Mouse (Mus musculus): ENCODE data around the gene Gm10778.
"Not testable (repeated sequence)": the region's sequence is repeated elsewhere in the genome, so short reads cannot be mapped to it uniquely, and the experiment has no call there.

The Gm10778 gene

DNA sequence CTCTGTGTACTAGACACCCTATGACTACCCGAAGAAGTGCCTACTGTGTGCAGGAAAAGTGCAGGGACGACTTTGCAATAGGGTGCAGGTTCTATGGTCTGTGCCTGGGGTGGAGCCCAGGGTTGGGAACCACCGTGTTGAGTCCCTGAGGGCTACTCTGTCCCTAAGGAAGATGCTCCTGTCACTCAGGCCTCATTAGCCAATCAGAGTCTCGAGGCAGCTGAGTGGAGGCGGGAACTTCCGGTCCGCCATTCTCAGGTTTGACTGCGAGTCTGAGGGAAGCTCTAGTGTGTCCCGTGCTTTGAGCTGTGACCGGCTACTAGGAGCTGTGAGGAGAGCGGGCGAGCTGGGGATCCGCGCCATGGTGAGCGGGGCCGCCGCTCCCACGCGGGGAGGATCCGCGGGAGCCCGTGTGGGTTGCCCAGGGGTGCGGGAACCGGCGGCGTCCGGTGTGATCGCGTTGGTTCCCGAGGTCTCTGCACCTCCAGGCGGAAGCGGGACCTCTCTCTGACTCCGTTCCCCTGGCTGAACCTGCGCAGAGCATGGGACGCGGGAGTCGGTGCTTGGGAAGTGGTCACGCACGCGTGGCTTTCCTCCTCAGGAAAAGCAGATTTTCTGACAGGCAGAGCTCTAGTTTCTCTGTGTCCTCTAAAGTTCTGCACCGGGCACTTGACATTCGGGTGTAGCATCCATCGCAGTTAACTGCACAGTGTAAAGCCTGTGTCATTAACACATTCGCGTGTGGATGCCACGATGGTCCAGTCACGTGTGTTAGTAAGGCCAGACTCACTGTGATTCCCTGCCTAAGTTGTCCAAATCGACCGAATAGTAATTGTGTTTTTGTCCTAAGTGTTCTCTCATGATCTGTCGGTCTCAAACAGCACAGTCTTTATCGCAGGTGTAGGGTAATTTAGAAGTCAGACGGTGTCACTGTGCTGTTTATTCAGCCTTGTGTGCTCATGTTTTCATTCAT, at the start of gene Gm10778:
TSS of gene Gm10778 (plus strand) at position 257 of the 973 bp plus-strand sequence.
- CTCF ChIA-PET, result not testable (repeated sequence)

- CTCF ChIA-PET, result interaction anchor here (0.6 to 1.7 kb wide), 2 partner anchors 28 to 41 kb away, joined by 3 to 5 read pairs; no protein-coding TSS in a partner anchor
Observed at GRCm38 (mm10) chr10:81599630-81600029, 49.2 kb upstream of the Gm10778 start.

DNA sequence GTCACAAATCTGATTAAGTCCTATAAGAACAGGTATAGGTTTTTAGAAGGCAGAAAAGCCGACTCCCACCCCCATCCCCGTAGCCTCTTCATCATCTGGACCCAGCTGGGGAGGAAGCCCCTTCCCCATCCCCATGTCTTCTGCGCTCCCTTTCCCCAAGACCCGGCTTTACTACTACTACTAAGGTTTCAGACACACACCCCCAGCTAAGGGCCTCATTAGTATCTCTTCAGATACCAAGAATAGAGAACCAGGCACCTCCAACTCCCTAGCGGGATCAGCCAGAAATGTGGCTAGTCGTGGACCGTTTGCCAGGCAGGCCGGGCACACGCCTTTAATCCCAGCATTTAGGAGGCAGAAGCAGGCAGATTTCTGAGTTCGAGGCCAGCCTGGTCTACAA, 48.8 kb upstream of the Gm10778 start:
- CTCF ChIA-PET, result interaction anchor here (0.5 to 1.7 kb wide), 2 partner anchors 29 to 430 kb away, joined by 3 to 7 read pairs; no protein-coding TSS in a partner anchor

- CTCF ChIA-PET, result interaction anchor here (0.5 to 1.7 kb wide), 2 partner anchors 30 to 431 kb away, joined by 3 to 7 read pairs; no protein-coding TSS in a partner anchor
Observed at GRCm38 (mm10) chr10:81600738-81601203, 48.1 kb upstream of the Gm10778 start, which contains the start of gene Tle6. TSS of gene Tle6 (minus strand) at chr10:81601073.

DNA sequence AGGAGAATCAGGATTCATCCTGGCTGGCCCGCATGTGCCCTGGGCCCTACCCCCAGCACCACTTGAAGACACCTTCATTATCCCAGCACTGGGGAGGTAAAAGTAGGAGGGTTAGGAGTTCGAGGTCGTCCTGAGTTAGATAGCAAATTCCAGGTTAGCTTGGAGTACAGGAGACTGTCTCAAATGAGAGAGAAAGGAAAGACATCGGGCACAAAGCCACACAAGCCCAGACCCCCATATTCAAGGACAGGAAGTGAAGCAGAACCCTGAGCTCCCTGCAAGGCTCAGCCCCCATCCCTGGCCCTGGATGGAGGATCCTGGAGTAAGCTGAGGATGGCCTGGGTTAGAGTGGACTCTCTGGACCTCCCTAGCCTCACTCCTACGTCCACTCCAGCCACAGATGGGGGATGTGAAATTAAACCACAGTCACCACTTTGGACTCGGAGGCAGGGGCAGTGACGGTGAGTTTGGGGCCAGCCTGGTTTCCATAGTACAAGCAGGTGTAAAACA, 47.4 kb upstream of the Gm10778 start:
- CTCF ChIA-PET, result no interaction called here

DNA sequence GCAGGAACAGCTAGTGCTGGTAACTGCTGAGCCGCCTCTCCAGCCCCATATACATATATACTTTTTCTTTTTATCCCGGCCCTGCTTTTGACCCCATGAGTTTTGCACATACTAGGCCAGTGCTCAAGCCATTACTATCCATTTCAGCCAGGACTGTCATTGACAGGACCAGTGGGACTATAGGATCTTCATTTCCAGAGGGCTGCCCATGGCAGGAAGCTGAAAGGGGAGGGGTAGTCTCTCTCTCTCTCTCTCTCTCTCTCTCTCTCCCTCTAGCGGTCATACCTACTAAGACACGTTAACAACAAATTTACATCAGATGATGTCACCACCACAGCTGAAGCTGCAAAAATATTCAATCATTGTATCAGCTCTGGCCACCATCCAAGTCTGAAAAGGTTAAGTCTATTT, 46.1 kb upstream of the Gm10778 start:
- CTCF ChIA-PET, result interaction anchor here (0.6 kb wide), 1 partner anchor 22 kb away, joined by 3 read pairs; no protein-coding TSS in a partner anchor

GRCm38 (mm10) chr10:81604019-81604967, 44.6 kb upstream of the Gm10778 start:
- CTCF ChIA-PET, result interaction anchor here (0.6 to 1.4 kb wide), 3 partner anchors 33 to 104 kb away, joined by 3 to 4 read pairs (median 3); no protein-coding TSS in a partner anchor

DNA sequence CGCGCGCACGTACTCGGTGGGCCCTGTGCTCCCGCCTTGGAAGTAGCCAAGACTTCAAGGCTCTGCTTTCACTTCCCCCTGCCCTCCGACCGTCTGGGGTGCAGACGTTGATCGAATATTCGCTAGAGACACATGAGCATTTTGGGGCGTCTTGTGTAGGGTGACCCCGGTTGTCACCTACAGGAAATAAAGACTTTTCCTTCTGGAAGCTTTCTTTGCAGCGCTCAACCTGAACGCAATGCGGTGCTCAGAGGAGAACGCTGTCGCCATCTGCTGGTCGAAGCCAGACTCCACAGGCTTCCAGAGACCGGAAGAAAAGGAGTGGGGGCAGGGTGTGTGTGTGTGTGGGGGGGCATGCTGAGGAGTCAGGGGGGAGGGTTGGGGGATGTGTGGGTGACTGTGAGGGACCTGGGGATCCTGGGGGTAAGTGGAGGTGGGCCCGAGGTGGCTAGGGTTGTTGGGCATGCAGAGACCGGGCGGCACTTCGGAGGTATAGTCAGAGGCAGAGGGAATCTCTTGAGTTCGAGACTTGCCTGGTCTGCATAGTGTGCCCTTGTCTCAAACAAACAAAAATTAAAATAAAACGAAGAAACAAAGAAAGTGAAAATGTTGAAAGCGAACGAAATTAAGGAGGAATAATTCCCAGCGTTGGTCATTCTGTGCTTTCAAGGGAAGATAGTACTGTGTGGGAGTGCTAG, 43.7 kb upstream of the Gm10778 start:
- CTCF ChIA-PET, result interaction anchor here (0.8 to 1.4 kb wide), 3 partner anchors 34 to 108 kb away, joined by 3 to 4 read pairs (median 3); no protein-coding TSS in a partner anchor

- CTCF ChIA-PET, result interaction anchor here (0.8 to 1.4 kb wide), 3 partner anchors 35 to 109 kb away, joined by 3 to 4 read pairs (median 3); no protein-coding TSS in a partner anchor
Observed at GRCm38 (mm10) chr10:81605666-81605973, 43.2 kb upstream of the Gm10778 start.

DNA sequence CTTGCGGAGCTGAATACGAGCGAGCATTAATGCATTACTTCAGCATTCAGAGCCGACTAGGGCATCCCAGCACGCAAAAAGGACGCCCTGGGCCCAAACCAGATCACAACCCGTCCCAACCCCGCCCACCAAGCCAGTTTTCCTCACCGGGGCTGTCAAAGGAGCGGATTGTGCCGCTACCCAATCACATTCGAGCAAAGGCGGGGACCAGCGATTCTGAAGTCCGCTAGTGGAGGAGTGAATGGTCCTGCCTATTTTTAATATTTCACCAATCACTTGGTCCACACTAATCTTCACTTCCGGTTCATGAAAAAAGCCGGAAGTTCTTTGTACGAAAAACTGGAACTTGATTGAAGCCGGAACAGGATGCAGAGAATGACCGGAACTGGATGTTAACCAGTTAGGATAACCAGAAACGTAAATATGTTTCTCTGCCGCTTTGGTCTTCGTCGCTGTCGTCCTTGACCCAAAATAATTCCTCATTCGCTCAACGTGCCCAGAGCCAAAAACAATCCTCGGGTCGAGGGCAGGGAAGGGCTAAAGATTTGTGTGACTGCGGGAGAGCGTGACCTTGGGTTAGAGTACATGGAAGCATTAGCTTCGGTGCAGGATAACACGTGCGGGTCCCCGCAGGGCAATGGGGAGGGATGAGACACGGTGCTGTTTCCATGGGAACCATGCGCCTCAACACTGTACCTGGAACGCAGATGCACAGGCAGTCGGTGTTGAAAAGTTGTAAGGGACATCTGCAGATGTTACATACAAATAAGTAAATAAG, 42.7 kb upstream of the Gm10778 start, which contains the start of gene BC025920:
TSS of gene BC025920 (plus strand) at position 297 of the 778 bp plus-strand sequence.
- CTCF ChIA-PET, result interaction anchor here (0.8 to 1.4 kb wide), 2 partner anchors 35 to 109 kb away, joined by 3 to 4 read pairs; no protein-coding TSS in a partner anchor

GRCm38 (mm10) chr10:81608308-81608707, 40.6 kb upstream of the Gm10778 start:
- CTCF ChIA-PET, result interaction anchor here (0.5 kb wide), 1 partner anchor 80 kb away, joined by 6 read pairs; no protein-coding TSS in a partner anchor

DNA sequence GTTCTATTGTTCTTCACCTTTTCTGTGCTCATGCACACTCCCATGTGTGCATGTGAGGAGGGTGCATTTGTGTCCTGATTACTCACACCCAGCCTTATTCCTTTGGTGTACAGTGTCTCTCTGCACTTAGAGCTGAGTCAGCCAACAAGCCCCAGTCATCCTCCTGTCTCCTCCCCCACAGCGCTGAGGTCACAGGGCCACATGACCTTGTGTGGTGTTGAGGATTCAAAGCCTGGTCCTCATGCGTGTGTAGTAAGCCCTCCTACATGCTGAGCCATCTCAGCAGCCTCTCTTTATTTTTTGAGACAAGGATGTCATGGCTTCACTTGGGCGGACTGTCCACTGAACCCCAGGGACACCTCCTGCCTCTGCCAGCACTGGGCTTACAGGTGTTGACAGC, 36.1 kb upstream of the Gm10778 start:
- CTCF ChIA-PET, result no interaction called here

- CTCF ChIA-PET, result no interaction called here
Observed at GRCm38 (mm10) chr10:81615486-81615885, 33.4 kb upstream of the Gm10778 start.

DNA sequence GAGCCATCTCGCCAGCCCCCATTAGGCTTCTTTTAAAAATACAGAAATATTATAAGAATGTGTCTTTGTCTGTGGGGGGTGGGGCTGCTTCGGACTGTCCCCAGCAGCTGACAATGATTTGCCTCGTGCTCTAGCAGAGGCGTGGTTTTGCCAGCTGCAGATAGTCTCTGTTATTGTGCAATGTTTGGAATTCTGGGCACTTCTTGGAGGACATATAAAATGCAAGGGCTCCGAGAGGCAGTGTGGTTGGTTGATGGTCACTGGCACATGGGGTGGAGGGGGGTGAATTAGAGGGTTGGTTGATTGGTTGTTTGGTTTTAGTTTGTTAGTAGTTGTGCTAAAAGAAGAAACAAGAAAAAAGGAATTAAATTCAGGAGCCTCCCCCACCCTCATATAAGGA, 28.9 kb upstream of the Gm10778 start:
- CTCF ChIA-PET, result no interaction called here

DNA sequence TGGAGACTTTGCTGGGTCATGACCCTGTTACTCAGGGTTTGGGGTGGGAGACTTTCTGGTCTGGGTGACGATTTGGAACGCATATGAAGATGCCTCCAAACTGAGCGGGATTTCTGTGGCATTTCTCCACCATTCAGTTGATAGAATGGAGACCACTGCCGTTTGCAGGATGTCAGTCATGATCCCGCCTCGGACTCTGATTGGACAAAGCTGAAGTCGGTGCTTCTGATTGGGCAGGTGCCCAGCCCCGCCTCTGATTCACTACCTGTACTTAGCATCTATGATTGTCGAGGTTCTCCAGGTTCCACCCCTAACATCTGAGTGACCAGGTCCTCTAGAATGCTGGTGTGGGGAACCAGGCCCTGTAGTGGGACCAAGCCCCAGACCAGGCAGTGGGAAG, 28.1 kb upstream of the Gm10778 start:
- CTCF ChIA-PET, result no interaction called here

- CTCF ChIA-PET, result no interaction called here
Observed at GRCm38 (mm10) chr10:81623441-81623840, 25.4 kb upstream of the Gm10778 start.

- CTCF ChIA-PET, result no interaction called here
Observed at GRCm38 (mm10) chr10:81626101-81626993, 22.5 kb upstream of the Gm10778 start.

GRCm38 (mm10) chr10:81626994-81627835, 21.6 kb upstream of the Gm10778 start, which contains the start of gene Sirt6:
TSS of gene Sirt6 (minus strand) at chr10:81627797.
- CTCF ChIA-PET, result no interaction called here

All from spleen, embryonic (tissue).